Mouse (Mus musculus) erythroblast, embryonic 14.5 days (primary cell): ENCODE results near the gene Tor4a.

Source experiments
- GATA1 ChIP-seq: IDR thresholded peaks from 2 replicates; pipeline ENCODE4 v1.6.1; 2012; ENCODE audit warnings: low read length, inconsistent platforms, mixed read lengths
- TAL1 ChIP-seq: IDR thresholded peaks from 3 replicates; pipeline ENCODE4 v1.6.1; 2012; ENCODE audit warnings: low read length, inconsistent platforms, mixed read lengths

- TF ChIP-seq GATA1 (no peak), TAL1 (no peak)
Observed at GRCm38 (mm10) chr2:25224766-25225752, 28.4 kb upstream of the Tor4a start.
